Mouse (Mus musculus) lung, adult 2 months (tissue): ENCODE data around the gene Gm20388. TPM values are rescaled to one million over a fixed set of nuclear protein-coding genes. Genes with fewer than 3 reads are reported as not detected.

Experiments used
- DNase-seq: peaks from one replicate; pipeline ENCODE4 v3.0.0; 2022
- H3K4me1 ChIP-seq: fragments of 200-500 bp; 2 replicates; pipeline ENCODE4 v1.6.1; 2011; ENCODE audit warnings: low read length; ENCODE audit not compliant: control insufficient read depth, insufficient read depth
- H3K4me3 ChIP-seq: fragments of 200-500 bp; replicated peaks from 2 replicates; pipeline ENCODE3; 2011; ENCODE audit warnings: low read depth, mild to moderate bottlenecking, control low read depth, low read length; ENCODE audit errors: extremely low read depth
- CTCF ChIP-seq: fragments of 200-500 bp; IDR thresholded peaks from 2 replicates; pipeline ENCODE4 v1.5.1; 2011; ENCODE audit warnings: mild to moderate bottlenecking, low read length, control low read depth; ENCODE audit not compliant: insufficient read depth
- POLR2A ChIP-seq: fragments of 200-500 bp; IDR thresholded peaks from 2 replicates; pipeline ENCODE4 v1.6.1; 2011; ENCODE audit warnings: low read depth, mild to moderate bottlenecking, control low read depth, low read length, borderline replicate concordance; ENCODE audit errors: extremely low read depth
- WGBS: fragments of 180-500 bp; shearing (Covaris S2); methylation state at CpG from one replicate; pipeline ENCODE4 v1.1.7; 2018; 5-methylcytosine and 5-hydroxymethylcytosine counted together
- polyA plus RNA-seq: library from polyadenylated mRNA; depleted of rRNA; stranded (reverse); fragments of >200 nt; gene quantifications from 2 replicates; pipeline ENCODE4 v1.2.3, GENCODE M21; 2012

Gm20388 gene
- polyA plus RNA-seq, 1 experiment = 67.8 TPM

DNA sequence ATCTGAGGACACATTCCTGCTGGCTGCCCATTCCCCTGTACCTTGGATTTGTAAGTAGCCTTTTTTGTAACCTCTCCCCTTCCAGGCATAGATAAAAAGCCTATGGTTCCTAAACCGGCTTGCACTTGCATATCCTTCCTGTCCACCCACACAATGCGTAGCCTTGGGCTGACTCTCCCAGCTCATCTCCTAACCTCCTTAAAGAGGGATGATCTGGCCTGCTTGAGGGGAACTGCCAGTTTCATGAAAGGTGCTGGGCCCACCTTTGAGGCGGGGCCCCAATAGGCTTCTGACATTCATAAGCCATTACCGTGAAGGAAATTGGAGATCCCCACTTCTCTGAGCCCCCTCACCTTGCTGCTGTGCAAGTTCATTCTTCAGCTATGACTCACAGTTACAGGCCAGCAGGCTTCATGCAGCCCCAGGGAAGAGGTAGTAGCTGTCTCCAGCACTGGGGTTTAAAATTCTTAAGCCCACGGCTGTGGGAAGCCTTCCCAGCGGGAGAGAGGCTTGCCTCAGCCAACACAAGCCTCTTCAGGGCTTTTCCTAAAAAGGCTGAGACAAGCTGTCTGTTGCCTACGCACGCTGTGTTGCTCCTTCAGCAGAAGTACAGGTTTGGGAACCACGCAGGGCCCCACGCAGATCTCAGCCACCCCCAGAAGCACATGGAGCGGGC is 2551.0 kb downstream of the Gm20388 start:
- DNase-seq = no peak
- TF ChIP-seq POLR2A (no peak), CTCF (no peak)
- 70% methylated on average over 11 of the region's 11 CpGs for WGBS
- Histone ChIP-seq H3K4me1 (peaks cover 7% of the 10 kb centered on the region), H3K4me3 (no peak overlapping the region)

- Histone ChIP-seq H3K4me3 (no peak overlapping the region), H3K4me1 (peaks cover 7% of the 10 kb centered on the region)
- no peak for TF ChIP-seq POLR2A
- no peak for TF ChIP-seq CTCF
- WGBS = 77% methylated on average over 8 of the region's 8 CpGs
- DNase-seq = no peak
Measured at GRCm38 (mm10) chr8:122462510-122462909, 2551.9 kb downstream of the Gm20388 start.

GRCm38 (mm10) chr8:122463651-122464640 is 2553.3 kb downstream of the Gm20388 start:
- no peak overlapping the region for H3K4me3 ChIP-seq
- peak; percentile 48 for DNase-seq
- no peak for TF ChIP-seq POLR2A
- no peak for TF ChIP-seq CTCF
- 18% methylated on average over 12 of the region's 12 CpGs for WGBS
- H3K4me1 ChIP-seq = peaks cover 7% of the 10 kb centered on the region

DNA sequence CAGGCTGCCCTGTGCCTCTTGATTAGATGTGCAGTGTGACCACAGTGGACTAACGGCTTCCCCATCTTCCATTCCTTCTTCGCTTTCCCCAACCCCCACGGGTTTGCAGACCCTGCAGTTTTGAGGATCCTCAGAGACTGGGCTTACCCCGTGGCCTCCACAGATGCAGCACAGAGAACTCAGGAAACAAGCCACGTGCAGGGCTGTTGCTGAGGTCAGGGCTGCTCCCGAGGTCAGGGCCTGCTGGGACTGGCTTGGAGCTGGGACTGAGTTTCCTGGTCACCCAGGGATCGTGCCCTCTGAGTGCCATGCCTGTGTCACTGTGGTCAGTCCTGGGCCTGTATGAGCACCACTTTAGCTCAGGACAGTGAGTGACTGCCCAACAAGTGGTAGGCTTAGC is 2554.3 kb downstream of the Gm20388 start:
- no peak overlapping the region for H3K4me3 ChIP-seq
- H3K4me1 ChIP-seq = peaks cover 7% of the 10 kb centered on the region
- no peak for TF ChIP-seq CTCF
- DNase-seq = no peak
- WGBS = 71% methylated on average over 7 of the region's 7 CpGs

GRCm38 (mm10) chr8:122467816-122468215 is 2557.2 kb downstream of the Gm20388 start:
- peaks cover 7% of the 10 kb centered on the region for H3K4me1 ChIP-seq
- TF ChIP-seq POLR2A (no peak), CTCF (no peak)
- 83% methylated on average over 13 of the region's 13 CpGs for WGBS
- no peak overlapping the region for H3K4me3 ChIP-seq
- DNase-seq = no peak

GRCm38 (mm10) chr8:122469407-122469806 is 2558.8 kb downstream of the Gm20388 start:
- no peak for DNase-seq
- 84% methylated on average over 6 of the region's 6 CpGs for WGBS

DNA sequence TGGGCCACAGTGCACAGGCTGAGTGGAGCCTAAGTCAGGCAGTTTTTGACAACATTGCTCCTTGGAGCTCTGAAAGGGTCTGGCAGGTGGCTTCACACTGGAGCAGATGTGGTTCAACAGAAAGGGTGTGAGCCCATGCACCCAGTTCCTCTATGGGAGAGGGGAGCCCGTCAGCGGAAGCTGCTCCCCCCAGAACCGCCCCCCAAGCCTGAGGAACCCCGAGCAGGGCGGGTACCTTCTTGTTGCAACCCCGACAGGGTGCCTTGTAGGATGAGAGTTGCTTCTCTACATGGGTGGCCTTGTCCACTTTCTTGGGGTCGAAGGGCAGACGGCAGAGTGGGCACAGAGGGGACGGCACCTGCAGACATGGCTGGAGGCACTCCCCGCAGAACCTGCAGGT is 2559.3 kb downstream of the Gm20388 start:
- TF ChIP-seq POLR2A (no peak), CTCF (no peak)
- WGBS = 79% methylated on average over 10 of the region's 10 CpGs
- Histone ChIP-seq H3K4me3 (no peak overlapping the region), H3K4me1 (peaks cover 9% of the 10 kb centered on the region; the same call in 1 of the 2 replicates)
- DNase-seq = no peak

More at GRCm38 (mm10) chr8:122469407-122469806, 2558.8 kb downstream of the Gm20388 start:
- no peak for TF ChIP-seq POLR2A
- no peak for TF ChIP-seq CTCF
- H3K4me3 ChIP-seq = no peak overlapping the region
- H3K4me1 ChIP-seq = 0 out of 2 replicates have a peak, but pooled peaks cover 5% of the 10 kb centered on the region

DNA sequence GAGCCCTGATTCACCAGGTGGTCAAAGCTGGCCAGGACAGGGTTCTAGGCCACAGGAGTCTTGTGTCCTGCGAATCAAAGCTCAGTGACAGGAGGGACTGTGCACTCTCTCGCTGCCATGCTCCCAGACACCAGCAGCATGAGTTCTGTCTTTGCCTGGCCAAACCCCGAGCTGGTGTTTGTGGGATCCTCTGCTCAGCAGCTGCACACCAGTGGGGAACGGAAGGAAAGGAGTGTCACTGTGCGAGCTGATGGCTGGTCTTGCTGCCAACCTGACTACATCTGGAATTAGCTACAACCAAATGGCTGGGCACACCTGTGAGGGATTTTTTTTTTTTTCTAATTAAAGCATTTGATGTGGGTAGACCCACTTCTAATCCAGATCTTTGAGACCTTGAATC is 2560.1 kb downstream of the Gm20388 start:
- 74% methylated on average over 5 of the region's 5 CpGs for WGBS
- H3K4me3 ChIP-seq = no peak overlapping the region
- DNase-seq = no peak
- H3K4me1 ChIP-seq = peaks cover 8% of the 10 kb centered on the region; the same call in 1 of the 2 replicates
- TF ChIP-seq CTCF = no peak
- no peak for TF ChIP-seq POLR2A

DNA sequence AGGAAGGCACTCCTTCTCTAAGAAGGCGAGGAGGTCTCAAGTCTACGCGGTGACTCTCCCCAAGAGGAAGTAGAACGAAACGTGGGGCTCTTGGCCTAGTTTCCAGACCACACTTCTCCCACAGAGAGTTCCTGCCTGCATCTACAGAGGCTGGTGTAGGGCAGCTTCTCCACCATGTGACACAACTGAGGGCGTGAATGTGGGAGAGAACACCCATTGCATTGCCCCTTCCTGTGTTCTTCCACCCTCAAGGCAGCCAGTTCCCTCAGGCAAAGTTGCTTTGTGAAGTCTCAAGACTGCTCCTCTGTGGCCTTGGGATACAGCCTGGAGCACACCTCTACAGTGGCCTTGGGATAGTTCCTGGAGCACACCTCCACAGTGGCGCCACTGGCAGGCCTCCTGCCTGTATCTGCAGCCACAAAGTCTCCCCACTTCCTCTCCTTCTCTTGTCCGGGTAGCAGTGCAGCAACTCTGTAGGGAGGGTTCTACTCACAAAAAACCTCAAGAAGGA is 2563.3 kb downstream of the Gm20388 start:
- TF ChIP-seq POLR2A (no peak), CTCF (no peak)
- 73% methylated on average over 8 of the region's 8 CpGs for WGBS
- DNase-seq = peak; percentile 25
- Histone ChIP-seq H3K4me1 (peaks cover 11% of the 10 kb centered on the region; the same call in 1 of the 2 replicates), H3K4me3 (peak overlapping the region; percentile 20)
